Mouse (Mus musculus): ENCODE data around the gene Mrpl36. TPM values are rescaled to one million over a fixed set of nuclear protein-coding genes. Genes with fewer than 3 reads are reported as not detected.

Gene Mrpl36
- polyA plus RNA-seq, 1 experiment from 2014 or later = 119 TPM

GRCm38 (mm10) chr13:73310183-73310929 is 18.0 kb upstream of the Mrpl36 start:
- 26% methylated on average over 8 of the region's 8 CpGs for WGBS
- H3K4me2 ChIP-seq (replicated peaks) = no peak overlapping the region
- peak; percentile 65; the same call in 1 of the 2 replicates for ATAC-seq (ENCODE audit: insufficient number of reproducible peaks, insufficient read depth, low FRiP score, low TSS enrichment)
- no peak overlapping the region for H3K9ac ChIP-seq
- no peaks in the 10 kb centered on the region for H3K4me1 ChIP-seq
- no peaks in the 10 kb centered on the region for H3K9me3 ChIP-seq
- no peak overlapping the region for H3K4me3 ChIP-seq
- no peaks in the 10 kb centered on the region for H3K36me3 ChIP-seq
- H3K27ac ChIP-seq = no peak overlapping the region
- peaks cover 12% of the 10 kb centered on the region; the same call in 1 of the 2 replicates for H3K27me3 ChIP-seq

GRCm38 (mm10) chr13:73320048-73320447 is 8.3 kb upstream of the Mrpl36 start:
- ATAC-seq (ENCODE audit: insufficient number of reproducible peaks, insufficient read depth, low FRiP score, low TSS enrichment) = no peak
- 96% methylated on average over 4 of the region's 4 CpGs for WGBS
- H3K9ac ChIP-seq = no peak overlapping the region
- peaks cover 69% of the 10 kb centered on the region for H3K36me3 ChIP-seq
- no peak overlapping the region for H3K4me3 ChIP-seq
- H3K27ac ChIP-seq = no peak overlapping the region
- H3K4me1 ChIP-seq = no peaks in the 10 kb centered on the region
- H3K27me3 ChIP-seq = no peaks in the 10 kb centered on the region
- peaks cover 11% of the 10 kb centered on the region; the same call in 1 of the 2 replicates for H3K9me3 ChIP-seq
- H3K4me2 ChIP-seq (replicated peaks) = no peak overlapping the region

DNA sequence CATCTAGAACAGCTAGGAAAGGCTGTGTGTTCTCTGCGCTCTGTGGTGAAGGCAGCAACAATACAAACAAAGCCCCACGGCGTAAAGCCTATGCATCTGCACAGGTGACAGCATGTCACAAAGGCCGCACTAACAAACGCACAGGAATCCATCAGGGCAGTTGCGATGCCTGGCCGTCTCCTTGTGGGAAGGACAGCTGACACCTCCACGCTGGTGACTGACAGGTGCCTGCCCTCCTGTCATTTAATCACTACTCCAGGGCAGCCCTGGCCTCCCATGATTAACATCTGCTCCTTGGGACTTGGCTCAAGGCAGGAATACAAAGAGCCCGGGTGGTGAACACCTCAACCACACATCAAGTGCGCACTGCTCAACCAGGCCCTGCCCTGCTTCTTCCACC is 5.7 kb upstream of the Mrpl36 start:
- Histone ChIP-seq H3K27me3 (no peaks in the 10 kb centered on the region), H3K27ac (no peak overlapping the region), H3K9ac (no peak overlapping the region), H3K4me1 (no peaks in the 10 kb centered on the region), H3K9me3 (peaks cover 4% of the 10 kb centered on the region; the same call in 1 of the 2 replicates), H3K4me3 (no peak overlapping the region), H3K36me3 (peaks cover 66% of the 10 kb centered on the region), H3K4me2 (replicated peaks) (no peak overlapping the region)
- WGBS = 82% methylated on average over 10 of the region's 10 CpGs
- no peak for ATAC-seq (ENCODE audit: insufficient number of reproducible peaks, insufficient read depth, low FRiP score, low TSS enrichment)

DNA sequence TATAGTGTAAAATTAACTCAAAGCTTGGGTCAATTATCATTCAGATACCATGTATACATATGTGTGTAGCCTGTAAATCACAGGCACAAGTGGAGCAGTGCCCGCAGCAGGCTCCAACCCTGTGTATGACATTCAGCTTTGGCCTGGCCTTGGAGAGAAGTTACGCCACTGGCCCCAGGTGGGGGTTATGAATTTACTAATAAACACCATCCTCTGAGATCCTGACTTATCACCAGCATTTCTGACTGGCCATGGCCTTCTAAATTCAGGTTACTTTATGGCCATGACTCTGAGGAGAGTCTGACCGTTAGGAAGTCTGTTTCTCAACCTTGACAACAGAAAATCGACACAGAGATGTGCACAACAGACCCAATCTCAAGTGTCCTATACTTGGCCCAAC is 4.9 kb upstream of the Mrpl36 start:
- no peaks in the 10 kb centered on the region for H3K4me1 ChIP-seq
- 93% methylated on average over 4 of the region's 4 CpGs for WGBS
- H3K27ac ChIP-seq = no peak overlapping the region
- peaks cover 59% of the 10 kb centered on the region for H3K36me3 ChIP-seq
- H3K9ac ChIP-seq = no peak overlapping the region
- H3K27me3 ChIP-seq = no peaks in the 10 kb centered on the region
- H3K9me3 ChIP-seq = peaks cover under 1% of the 10 kb centered on the region; the same call in 1 of the 2 replicates
- ATAC-seq (ENCODE audit: insufficient number of reproducible peaks, insufficient read depth, low FRiP score, low TSS enrichment) = no peak
- no peak overlapping the region for H3K4me2 ChIP-seq (replicated peaks)
- no peak overlapping the region for H3K4me3 ChIP-seq

GRCm38 (mm10) chr13:73330844-73331501 is 2.7 kb downstream of the Mrpl36 start:
- under 1% methylated on average over 42 of the region's 42 CpGs for WGBS

GRCm38 (mm10) chr13:73331736-73332135 is 3.4 kb downstream of the Mrpl36 start:
- H3K4me2 ChIP-seq (replicated peaks) = peak overlapping the region; percentile 95
- H3K9me3 ChIP-seq = no peaks in the 10 kb centered on the region
- H3K9ac ChIP-seq = peak overlapping the region; percentile 86; the same call in 1 of the 2 replicates
- no peak for ATAC-seq (ENCODE audit: insufficient number of reproducible peaks, insufficient read depth, low FRiP score, low TSS enrichment)
- peak overlapping the region; percentile 88 for H3K4me3 ChIP-seq
- H3K36me3 ChIP-seq = no peaks in the 10 kb centered on the region
- no peak overlapping the region for H3K27ac ChIP-seq
- H3K27me3 ChIP-seq = no peaks in the 10 kb centered on the region
- peaks cover 8% of the 10 kb centered on the region for H3K4me1 ChIP-seq
- WGBS = 70% methylated on average over 3 of the region's 3 CpGs

More at GRCm38 (mm10) chr13:73330844-73331501, 2.7 kb downstream of the Mrpl36 start:
- Histone ChIP-seq H3K4me2 (replicated peaks) (peak overlapping the region; percentile 95), H3K4me1 (peaks cover 8% of the 10 kb centered on the region), H3K36me3 (no peaks in the 10 kb centered on the region), H3K9me3 (no peaks in the 10 kb centered on the region), H3K27me3 (no peaks in the 10 kb centered on the region), H3K9ac (peak overlapping the region; percentile 86), H3K4me3 (peak overlapping the region; percentile 88), H3K27ac (0 out of 2 replicates have a peak overlapping the region, but pooled peaks have one; percentile 25)
- peak; percentile 86 for ATAC-seq (ENCODE audit: insufficient number of reproducible peaks, insufficient read depth, low FRiP score, low TSS enrichment)

- no peaks in the 10 kb centered on the region for H3K27me3 ChIP-seq
- WGBS = 70% methylated on average over 7 of the region's 7 CpGs
- no peak overlapping the region for H3K27ac ChIP-seq
- no peak overlapping the region for H3K4me3 ChIP-seq
- ATAC-seq (ENCODE audit: insufficient number of reproducible peaks, insufficient read depth, low FRiP score, low TSS enrichment) = no peak
- H3K4me1 ChIP-seq = peaks cover 2% of the 10 kb centered on the region
- no peak overlapping the region for H3K4me2 ChIP-seq (replicated peaks)
- H3K36me3 ChIP-seq = no peaks in the 10 kb centered on the region
- no peak overlapping the region for H3K9ac ChIP-seq
- H3K9me3 ChIP-seq = no peaks in the 10 kb centered on the region
These were observed 8.4 kb downstream of the Mrpl36 start for GRCm38 (mm10) chr13:73336753-73337152.

- H3K9me3 ChIP-seq = no peaks in the 10 kb centered on the region
- no peaks in the 10 kb centered on the region for H3K27me3 ChIP-seq
- H3K27ac ChIP-seq = no peak overlapping the region
- H3K4me3 ChIP-seq = no peak overlapping the region
- H3K36me3 ChIP-seq = no peaks in the 10 kb centered on the region
- no peak overlapping the region for H3K9ac ChIP-seq
- 77% methylated on average over 9 of the region's 9 CpGs for WGBS
- no peak overlapping the region for H3K4me2 ChIP-seq (replicated peaks)
- 0 out of 2 replicates have a peak, but pooled peaks cover 4% of the 10 kb centered on the region for H3K4me1 ChIP-seq
- ATAC-seq (ENCODE audit: insufficient number of reproducible peaks, insufficient read depth, low FRiP score, low TSS enrichment) = no peak
These were observed 17.0 kb downstream of the Mrpl36 start for GRCm38 (mm10) chr13:73345102-73345890.

GRCm38 (mm10) chr13:73346131-73346530 is 17.8 kb downstream of the Mrpl36 start:
- H3K4me3 ChIP-seq = no peak overlapping the region
- no peaks in the 10 kb centered on the region for H3K9me3 ChIP-seq
- no peak overlapping the region for H3K4me2 ChIP-seq (replicated peaks)
- 0 out of 2 replicates have a peak, but pooled peaks cover 4% of the 10 kb centered on the region for H3K4me1 ChIP-seq
- no peaks in the 10 kb centered on the region for H3K36me3 ChIP-seq
- no peak overlapping the region for H3K27ac ChIP-seq
- no peaks in the 10 kb centered on the region for H3K27me3 ChIP-seq
- no peak for ATAC-seq (ENCODE audit: insufficient number of reproducible peaks, insufficient read depth, low FRiP score, low TSS enrichment)
- H3K9ac ChIP-seq = no peak overlapping the region
- 17% methylated on average over 2 of the region's 2 CpGs for WGBS

GRCm38 (mm10) chr13:73346743-73347142 is 18.4 kb downstream of the Mrpl36 start:
- 63% methylated on average over 4 of the region's 4 CpGs for WGBS
- Histone ChIP-seq H3K4me1 (0 out of 2 replicates have a peak, but pooled peaks cover 4% of the 10 kb centered on the region), H3K4me3 (no peak overlapping the region), H3K27me3 (no peaks in the 10 kb centered on the region), H3K9me3 (no peaks in the 10 kb centered on the region), H3K27ac (no peak overlapping the region), H3K4me2 (replicated peaks) (no peak overlapping the region), H3K36me3 (no peaks in the 10 kb centered on the region), H3K9ac (no peak overlapping the region)
- ATAC-seq (ENCODE audit: insufficient number of reproducible peaks, insufficient read depth, low FRiP score, low TSS enrichment) = no peak

GRCm38 (mm10) chr13:73347171-73347570 is 18.9 kb downstream of the Mrpl36 start:
- no peaks in the 10 kb centered on the region for H3K27me3 ChIP-seq
- no peak overlapping the region for H3K4me3 ChIP-seq
- H3K9me3 ChIP-seq = no peaks in the 10 kb centered on the region
- no peak overlapping the region for H3K4me2 ChIP-seq (replicated peaks)
- no peak overlapping the region for H3K27ac ChIP-seq
- H3K4me1 ChIP-seq = 0 out of 2 replicates have a peak, but pooled peaks cover 4% of the 10 kb centered on the region
- 57% methylated on average over 3 of the region's 3 CpGs for WGBS
- no peak overlapping the region for H3K9ac ChIP-seq
- ATAC-seq (ENCODE audit: insufficient number of reproducible peaks, insufficient read depth, low FRiP score, low TSS enrichment) = no peak
- no peaks in the 10 kb centered on the region for H3K36me3 ChIP-seq
